18 mouse cellular contexts compared by ENCODE assay signal in genomic region chr8:79323121-79323520, GRCm38 (mm10). TPM values are rescaled to one million over a fixed set of nuclear protein-coding genes. Genes with fewer than 3 reads are reported as not detected.
DNase-seq lines count a peak whose midpoint lies in the region; ATAC-seq lines count a peak whose summit lies in the region.
"Had no signal": no experiment of that assay in that cellular context is flagged by ENCODE, and none has a peak within 500 bp of the region (broad histone marks: within the 10 kb centered on the region; RNA-seq: fewer than 3 reads in every experiment).

No protein-coding gene starts in this region.

- H3K9me3 ChIP-seq in heart, embryonic 10.5 days: no peaks in the 10 kb centered on the region
- H3K9me3 ChIP-seq in kidney, embryonic 16.5 days (ENCODE audit: low read length): no peaks in the 10 kb centered on the region
- no peaks in the 10 kb centered on the region for H3K9me3 ChIP-seq in midbrain, embryonic 15.5 days
- H3K9me3 ChIP-seq: heart, embryonic 13.5 days; liver, embryonic 15.5 days; neural tube, embryonic 12.5 days had no signal

- no peak overlapping the region for H3K4me3 ChIP-seq in heart, embryonic 10.5 days
- 0 out of 2 replicates have a peak overlapping the region, but pooled peaks have one; percentile 6 for H3K4me3 ChIP-seq in brown adipose tissue, adult 24 weeks (ENCODE audit: insufficient read depth, low read depth, low read length)
- H3K4me3 ChIP-seq in kidney, embryonic 16.5 days (ENCODE audit: low read length): no peak overlapping the region
- H3K4me3 ChIP-seq in midbrain, embryonic 15.5 days: no peak overlapping the region
- H3K4me3 ChIP-seq: heart, embryonic 13.5 days; liver, embryonic 15.5 days; neural tube, embryonic 12.5 days had no signal

- 68% methylated on average over 7 of the region's 7 CpGs for WGBS in heart, embryonic 10.5 days
- 62% methylated on average over 7 of the region's 7 CpGs for WGBS in kidney, embryonic 16.5 days
- WGBS in midbrain, embryonic 15.5 days: 73% methylated on average over 7 of the region's 7 CpGs

- peaks cover 6% of the 10 kb centered on the region; the same call in 1 of the 2 replicates for H3K4me1 ChIP-seq in heart, embryonic 10.5 days
- H3K4me1 ChIP-seq in brown adipose tissue, adult 24 weeks (ENCODE audit: control insufficient read depth, insufficient read depth, insufficient read length, low read length): peaks cover 19% of the 10 kb centered on the region
- H3K4me1 ChIP-seq in kidney, embryonic 16.5 days (ENCODE audit: insufficient read depth, low read length): no peaks in the 10 kb centered on the region
- H3K4me1 ChIP-seq in midbrain, embryonic 15.5 days: peaks cover 5% of the 10 kb centered on the region; the same call in 1 of the 2 replicates
- H3K4me1 ChIP-seq: liver, embryonic 15.5 days; neural tube, embryonic 12.5 days had no signal

- no peak overlapping the region for H3K9ac ChIP-seq in kidney, embryonic 16.5 days (replicated peaks; ENCODE audit: low read length)
- H3K9ac ChIP-seq in midbrain, embryonic 15.5 days: no peak overlapping the region
- H3K9ac ChIP-seq: heart, embryonic 13.5 days; liver, embryonic 15.5 days; neural tube, embryonic 12.5 days had no signal

- H3K4me2 ChIP-seq in kidney, embryonic 16.5 days (replicated peaks; ENCODE audit: low read depth, low read length): no peak overlapping the region
- H3K4me2 ChIP-seq in midbrain, embryonic 15.5 days: no peak overlapping the region
- H3K4me2 ChIP-seq: heart, embryonic 13.5 days; liver, embryonic 15.5 days; neural tube, embryonic 12.5 days had no signal

- H3K27me3 ChIP-seq in heart, embryonic 10.5 days (ENCODE audit: insufficient read depth, poor library complexity, severe bottlenecking): no peaks in the 10 kb centered on the region
- H3K27me3 ChIP-seq in kidney, embryonic 16.5 days (ENCODE audit: insufficient read depth, low read length): no peaks in the 10 kb centered on the region
- no peaks in the 10 kb centered on the region for H3K27me3 ChIP-seq in midbrain, embryonic 15.5 days (replicated peaks)
- H3K27me3 ChIP-seq: heart, embryonic 13.5 days; liver, embryonic 15.5 days; neural tube, embryonic 12.5 days had no signal

- no peak overlapping the region for H3K27ac ChIP-seq in heart, embryonic 10.5 days
- H3K27ac ChIP-seq in brown adipose tissue, adult 24 weeks (replicated peaks; ENCODE audit: low read depth, low read length): peak overlapping the region; percentile 94
- peak overlapping the region; percentile 0; the same call in 1 of the 2 replicates for H3K27ac ChIP-seq in kidney, embryonic 16.5 days (ENCODE audit: low read length)
- H3K27ac ChIP-seq in midbrain, embryonic 15.5 days: no peak overlapping the region
- H3K27ac ChIP-seq: heart, embryonic 13.5 days; liver, embryonic 15.5 days; neural tube, embryonic 12.5 days had no signal

- ATAC-seq in granulocyte monocyte progenitor cell, adult 5-6 weeks (replicated peaks; ENCODE audit: poor library complexity, severe bottlenecking): peak; percentile 57
- ATAC-seq in kidney, embryonic 16.5 days (ENCODE audit: low FRiP score, low TSS enrichment): peak; percentile 39; the same call in 1 of the 2 replicates
- ATAC-seq in midbrain, embryonic 15.5 days (replicated peaks): no peak
- ATAC-seq: activated CD4-positive, CD25-positive, alpha-beta regulatory T cell, adult 4 months; CD4-positive, CD25-positive, alpha-beta regulatory T cell, adult 4 months; midbrain, embryonic 16.5 days had no signal

- H3K36me3 ChIP-seq in heart, embryonic 10.5 days: no peaks in the 10 kb centered on the region
- no peaks in the 10 kb centered on the region for H3K36me3 ChIP-seq in kidney, embryonic 16.5 days (ENCODE audit: insufficient read depth, low read length)
- no peaks in the 10 kb centered on the region for H3K36me3 ChIP-seq in midbrain, embryonic 15.5 days (replicated peaks)
- H3K36me3 ChIP-seq: heart, embryonic 13.5 days; liver, embryonic 15.5 days; neural tube, embryonic 12.5 days had no signal

- peak; percentile 40 for DNase-seq in heart, adult 8-10 months (ENCODE audit: low spot score)
- DNase-seq in heart, embryonic 10.5 days (ENCODE audit: low spot score): no peak
- no peak for DNase-seq in right cerebral cortex, postnatal 36 days (ENCODE audit: low spot score in 2 of 2)
- no peak for DNase-seq in left cerebral cortex, adult 8-10 months (ENCODE audit: low spot score in 2 of 2)
- DNase-seq: cerebellum, adult 9-10 months; layer of hippocampus, adult 9-11 months; left cerebral cortex, postnatal 4 days; retina, postnatal 1 day had no signal

RNA-seq across cellular contexts. Expression of gene Mmaa, which starts 28.4 kb away (rescaled TPM):
- total RNA-seq in heart, adult 8-10 months (2022): 10 to 100 TPM; 41.6 to 49.0 (median 46.5) TPM
- 9.5 and 9.9 TPM in 2 replicates for polyA plus RNA-seq in heart, embryonic 10.5 days (2016; fragmentation: Nextera tagmentation; extraction: Ambion mirVana)
- polyA plus RNA-seq in brown adipose tissue, adult 24 weeks (2012; ENCODE audit: insufficient read depth, insufficient read length, missing spikeins): 71.0 and 71.4 TPM in 2 replicates
- 2.0 and 2.5 TPM in 2 replicates for total RNA-seq in granulocyte monocyte progenitor cell, adult 5-6 weeks (2014; fragmentation: Nextera tagmentation)
- total RNA-seq in granulocyte monocyte progenitor cell, adult 5-6 weeks (2017): 3.6 and 7.0 TPM in 2 replicates
- polyA plus RNA-seq in kidney, embryonic 16.5 days (2015; fragmentation: Nextera tagmentation; extraction: Ambion mirVana): 14.0 and 15.2 TPM in 2 replicates
- polyA plus RNA-seq in midbrain, embryonic 15.5 days (2015; fragmentation: Nextera tagmentation; extraction: Ambion mirVana): 19.9 and 20.3 TPM in 2 replicates
- 10 to 100 TPM; 20.1 to 23.6 (median 22.1) TPM for total RNA-seq in left cerebral cortex, adult 8-10 months (2022)

Comparison
In these comparisons a context has a peak if more than half of its experiments do, and no peak if none do; other contexts are left out.
1. H3K27ac ChIP-seq: peak in brown adipose tissue, adult 24 weeks (single experiment) and kidney, embryonic 16.5 days (single experiment); none in heart, embryonic 10.5 days (single experiment) and midbrain, embryonic 15.5 days (single experiment).